Comparison of ENCODE assay signal across 15 mouse cellular contexts in the genomic region with DNA sequence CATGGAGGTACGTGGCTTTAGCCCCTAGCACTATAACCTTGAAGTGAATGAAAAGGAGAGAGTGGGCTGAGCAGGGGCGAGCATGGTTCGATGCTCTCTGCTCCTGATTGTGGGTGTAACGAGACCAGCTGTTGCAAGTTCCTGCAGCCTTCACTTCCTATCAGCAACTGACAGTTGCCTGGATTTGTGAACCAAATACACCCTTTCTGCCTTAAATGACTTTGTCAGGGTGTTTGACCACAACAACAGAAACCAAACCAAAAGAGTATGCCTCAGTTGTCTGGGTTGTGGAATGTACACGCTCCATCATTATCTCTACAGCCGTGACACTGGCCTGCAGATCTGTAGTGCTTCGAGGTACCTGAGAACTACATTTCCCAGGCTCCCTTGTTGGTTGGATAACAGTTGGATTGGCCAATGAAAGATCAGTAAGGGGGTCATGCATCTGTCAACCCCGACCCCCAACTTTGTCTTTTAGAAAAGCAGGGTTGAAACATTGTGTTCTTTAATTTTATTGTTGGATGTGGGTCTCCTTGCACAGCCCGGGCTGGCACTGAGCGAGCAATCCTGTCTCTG. TPM values are rescaled to one million over a fixed set of nuclear protein-coding genes. Genes with fewer than 3 reads are reported as not detected.
"Had no signal": no experiment of that assay in that cellular context is flagged by ENCODE, and none has a peak within 500 bp of the region (broad histone marks: within the 10 kb centered on the region; RNA-seq: fewer than 3 reads in every experiment).

No protein-coding gene starts in this region.

- H3K36me3 ChIP-seq: limb, embryonic 15.5 days; liver, embryonic 13.5 days; midbrain, embryonic 13.5 days; neural tube, embryonic 12.5 days had no signal

- H3K4me1 ChIP-seq: neural tube, embryonic 12.5 days had no signal

- H3K9me3 ChIP-seq: limb, embryonic 15.5 days; liver, embryonic 13.5 days had no signal

- H3K9ac ChIP-seq: limb, embryonic 15.5 days; liver, embryonic 13.5 days; midbrain, embryonic 13.5 days; neural tube, embryonic 12.5 days had no signal

- H3K4me2 ChIP-seq: limb, embryonic 15.5 days; liver, embryonic 13.5 days; midbrain, embryonic 13.5 days; neural tube, embryonic 12.5 days had no signal

- DNase-seq: kidney, adult 11 months; kidney, adult 9 months; kidney, postnatal 4 days; liver, embryonic 13.5 days; lung, adult 18-20 months; thymus, postnatal 36 days had no signal

- H3K4me3 ChIP-seq: layer of hippocampus, adult 2 months; left cerebral cortex, adult 2 months; limb, embryonic 15.5 days; liver, embryonic 13.5 days; midbrain, embryonic 13.5 days; neural tube, embryonic 12.5 days had no signal

- H3K27ac ChIP-seq: kidney, postnatal 0 days; layer of hippocampus, adult 2 months; left cerebral cortex, adult 2 months; limb, embryonic 15.5 days; liver, embryonic 13.5 days; midbrain, embryonic 13.5 days; neural tube, embryonic 12.5 days; stomach, postnatal 0 days had no signal

RNA-seq across cellular contexts. Expression of gene Pnpla1, which starts 25.8 kb away (rescaled TPM):
- polyA plus RNA-seq: kidney, postnatal 0 days; limb, embryonic 11.5 days; liver, embryonic 13.5 days; lung, embryonic 16.5 days; midbrain, embryonic 13.5 days; neural tube, embryonic 12.5 days had no signal

RNA-seq across cellular contexts. Expression of gene Pxt1, which starts 59.6 kb away (rescaled TPM):
- polyA plus RNA-seq: kidney, postnatal 0 days; limb, embryonic 11.5 days; limb, embryonic 15.5 days; midbrain, embryonic 13.5 days; neural tube, embryonic 12.5 days had no signal
